Mouse (Mus musculus) limb, embryonic 11.5 days (tissue): ENCODE measurements around the gene Pgs1. TPM values are rescaled to one million over a fixed set of nuclear protein-coding genes. Genes with fewer than 3 reads are reported as not detected.

Experiments used
- ATAC-seq: fragments of 200-750 bp; cut with Nextera tagmentation; 2 replicates; pipeline ENCODE4 v1.8.0; 2017; ENCODE audit warnings: low read depth; ENCODE audit not compliant: insufficient number of reproducible peaks, low FRiP score, low TSS enrichment
- DNase-seq: peaks from one replicate; pipeline ENCODE4 v3.0.0-alpha.2; 2015; ENCODE audit warnings: low spot score
- H3K27ac ChIP-seq: fragments of 300-500 bp; sonication (generic); replicated peaks from 2 replicates; pipeline ENCODE4 v1.5.1; 2014; ENCODE audit warnings: low read depth, mild to moderate bottlenecking, low read length
- H3K27me3 ChIP-seq: fragments of 300-500 bp; sonication (generic); 2 replicates; pipeline ENCODE4 v1.6.1; 2014; ENCODE audit warnings: mild to moderate bottlenecking, low read length, mixed read lengths; ENCODE audit not compliant: control insufficient read depth, insufficient read depth
- H3K36me3 ChIP-seq: fragments of 300-500 bp; sonication (generic); 2 replicates; pipeline ENCODE4 v1.6.1; 2014; ENCODE audit warnings: mild to moderate bottlenecking, low read length, moderate library complexity, mixed read lengths; ENCODE audit not compliant: control insufficient read depth, insufficient read depth
- H3K4me1 ChIP-seq: fragments of 300-500 bp; sonication (generic); 2 replicates; pipeline ENCODE4 v1.6.1; 2014; ENCODE audit warnings: low read length, mixed read lengths; ENCODE audit not compliant: control insufficient read depth, insufficient read depth
- H3K4me2 ChIP-seq: fragments of 300-500 bp; sonication (generic); 2 replicates; pipeline ENCODE4 v1.6.1; 2014; ENCODE audit warnings: low read depth, mild to moderate bottlenecking, moderate library complexity; ENCODE audit not compliant: severe bottlenecking
- H3K4me3 ChIP-seq: fragments of 300-500 bp; sonication (generic); 2 replicates; pipeline ENCODE4 v1.5.1; 2014; ENCODE audit warnings: low read depth, low read length
- H3K9ac ChIP-seq: fragments of 300-500 bp; sonication (generic); 2 replicates; pipeline ENCODE4 v1.6.1; 2014; ENCODE audit warnings: mild to moderate bottlenecking, low read length
- H3K9me3 ChIP-seq: fragments of 300-500 bp; sonication (generic); 2 replicates; pipeline ENCODE4 v1.6.1; 2016; ENCODE audit warnings: low read length; ENCODE audit not compliant: control insufficient read depth
- WGBS: fragments of 180-500 bp; shearing (Covaris S2); extraction: QIAGEN DNeasy Blood & Tissue Kit; methylation state at CpG from one replicate; pipeline ENCODE4 v1.1.7; 2014; 5-methylcytosine and 5-hydroxymethylcytosine counted together
- polyA plus RNA-seq: library from polyadenylated mRNA; unstranded; fragments of >200 nt; fragmentation: Nextera tagmentation; extraction: Ambion mirVana; gene quantifications from 2 replicates; pipeline ENCODE4 v1.2.1, GENCODE M21; 2014

The Pgs1 gene
- polyA plus RNA-seq, 1 experiment from 2014 or later: 38.4 TPM

- ATAC-seq (no peak), DNase-seq (no peak)
- Histone ChIP-seq H3K4me2 (no peak overlapping the region), H3K4me3 (no peak overlapping the region), H3K9ac (no peak overlapping the region), H3K36me3 (no peaks in the 10 kb centered on the region), H3K27me3 (no peaks in the 10 kb centered on the region; the same call in 1 of the 2 replicates), H3K4me1 (peaks cover 12% of the 10 kb centered on the region), H3K9me3 (no peaks in the 10 kb centered on the region), H3K27ac (no peak overlapping the region)
- 73% methylated on average over 10 of the region's 10 CpGs for WGBS
Observed at GRCm38 (mm10) chr11:117946996-117947419, 39.1 kb upstream of the Pgs1 start.

- Histone ChIP-seq H3K4me3 (peak overlapping the region; percentile 31), H3K9ac (peak overlapping the region; percentile 56)
- 3% methylated on average over 49 of the region's 49 CpGs for WGBS
Observed at GRCm38 (mm10) chr11:117949392-117950091, 36.5 kb upstream of the Pgs1 start.

GRCm38 (mm10) chr11:117951391-117951790, 34.7 kb upstream of the Pgs1 start:
- ATAC-seq (no peak), DNase-seq (no peak)
- Histone ChIP-seq H3K9ac (no peak overlapping the region), H3K27ac (no peak overlapping the region), H3K36me3 (no peaks in the 10 kb centered on the region), H3K4me3 (no peak overlapping the region), H3K27me3 (no peaks in the 10 kb centered on the region; the same call in 1 of the 2 replicates), H3K9me3 (no peaks in the 10 kb centered on the region), H3K4me2 (no peak overlapping the region), H3K4me1 (peaks cover 20% of the 10 kb centered on the region)
- WGBS: 67% methylated on average over 6 of the region's 6 CpGs

More at GRCm38 (mm10) chr11:117949392-117950091, 36.5 kb upstream of the Pgs1 start:
- H3K27ac ChIP-seq: no peak overlapping the region
- DNase-seq (peak; percentile 86), ATAC-seq (peak; percentile 62; the same call in 1 of the 2 replicates)
- no peaks in the 10 kb centered on the region for H3K36me3 ChIP-seq
- peak overlapping the region; percentile 85 for H3K4me2 ChIP-seq
- peaks cover 20% of the 10 kb centered on the region for H3K4me1 ChIP-seq
- H3K9me3 ChIP-seq: no peaks in the 10 kb centered on the region
- no peaks in the 10 kb centered on the region; the same call in 1 of the 2 replicates for H3K27me3 ChIP-seq

- H3K4me2 ChIP-seq: no peak overlapping the region
- H3K36me3 ChIP-seq: no peaks in the 10 kb centered on the region
- H3K4me1 ChIP-seq: peaks cover 16% of the 10 kb centered on the region
- H3K4me3 ChIP-seq: no peak overlapping the region
- no peaks in the 10 kb centered on the region for H3K9me3 ChIP-seq
- WGBS: 52% methylated on average over 9 of the region's 9 CpGs
- H3K27ac ChIP-seq: no peak overlapping the region
- H3K9ac ChIP-seq: no peak overlapping the region
- no peak for DNase-seq
- no peaks in the 10 kb centered on the region; the same call in 1 of the 2 replicates for H3K27me3 ChIP-seq
- ATAC-seq: no peak
Observed at GRCm38 (mm10) chr11:117952174-117952933, 33.7 kb upstream of the Pgs1 start.

- Histone ChIP-seq H3K9me3 (no peaks in the 10 kb centered on the region), H3K27ac (no peak overlapping the region), H3K4me2 (no peak overlapping the region), H3K4me1 (peaks cover 19% of the 10 kb centered on the region), H3K36me3 (no peaks in the 10 kb centered on the region), H3K9ac (no peak overlapping the region), H3K4me3 (no peak overlapping the region), H3K27me3 (no peaks in the 10 kb centered on the region; the same call in 1 of the 2 replicates)
- no peak for DNase-seq
- 68% methylated on average over 2 of the region's 2 CpGs for WGBS
- no peak for ATAC-seq
Observed at GRCm38 (mm10) chr11:117954094-117954493, 32.0 kb upstream of the Pgs1 start.

- no peak for ATAC-seq
- Histone ChIP-seq H3K27ac (no peak overlapping the region), H3K9me3 (no peaks in the 10 kb centered on the region), H3K4me3 (no peak overlapping the region), H3K27me3 (no peaks in the 10 kb centered on the region; the same call in 1 of the 2 replicates), H3K9ac (no peak overlapping the region), H3K4me2 (no peak overlapping the region), H3K4me1 (peaks cover 15% of the 10 kb centered on the region), H3K36me3 (no peaks in the 10 kb centered on the region)
- 84% methylated on average over 9 of the region's 9 CpGs for WGBS
- DNase-seq: no peak
Observed at GRCm38 (mm10) chr11:117954819-117955218, 31.3 kb upstream of the Pgs1 start.

- H3K27ac ChIP-seq: no peak overlapping the region
- H3K27me3 ChIP-seq: no peaks in the 10 kb centered on the region
- H3K9me3 ChIP-seq: no peaks in the 10 kb centered on the region
- no peak for DNase-seq
- no peak overlapping the region for H3K4me2 ChIP-seq
- H3K9ac ChIP-seq: no peak overlapping the region
- no peak for ATAC-seq
- H3K4me1 ChIP-seq: peaks cover 15% of the 10 kb centered on the region
- 77% methylated on average over 13 of the region's 13 CpGs for WGBS
- no peaks in the 10 kb centered on the region for H3K36me3 ChIP-seq
- H3K4me3 ChIP-seq: no peak overlapping the region
Observed at GRCm38 (mm10) chr11:117955621-117956020, 30.5 kb upstream of the Pgs1 start.

GRCm38 (mm10) chr11:117958197-117958596, 27.9 kb upstream of the Pgs1 start:
- H3K4me2 ChIP-seq: 0 out of 2 replicates have a peak overlapping the region, but pooled peaks have one; percentile 1
- 84% methylated on average over 7 of the region's 7 CpGs for WGBS
- H3K36me3 ChIP-seq: no peaks in the 10 kb centered on the region
- no peak overlapping the region for H3K27ac ChIP-seq
- ATAC-seq: no peak
- no peak overlapping the region for H3K4me3 ChIP-seq
- no peaks in the 10 kb centered on the region for H3K9me3 ChIP-seq
- no peak overlapping the region for H3K9ac ChIP-seq
- DNase-seq: no peak
- H3K4me1 ChIP-seq: peaks cover 20% of the 10 kb centered on the region
- no peaks in the 10 kb centered on the region for H3K27me3 ChIP-seq
